8 mouse cellular contexts compared by ENCODE assay signal in genomic region chr7:34653731-34654440, GRCm38 (mm10). TPM values are rescaled to one million over a fixed set of nuclear protein-coding genes. Genes with fewer than 3 reads are reported as not detected.
DNase-seq lines count a peak whose midpoint lies in the region; ATAC-seq and TF ChIP-seq lines count a peak whose summit lies in the region.

No protein-coding gene starts in this region.

- TF ChIP-seq POLR2A in heart, adult 2 months (IDR thresholded peaks at IDR 0.05; ENCODE audit: insufficient read depth, low read depth, low read length), result no peak

- peak; percentile 40 to 51 for DNase-seq in heart, adult 2 months
- DNase-seq in heart, adult 8-10 months (ENCODE audit: low spot score), result no peak
- DNase-seq in Muller cell, postnatal 12 days (ENCODE audit: inconsistent ontology term), result peak; percentile 50
- DNase-seq in heart, postnatal 4 days, result peak; percentile 39
- peak; percentile 51 for DNase-seq in liver, embryonic 11.5 days (ENCODE audit: low spot score)

- no peaks in the 10 kb centered on the region for H3K9me3 ChIP-seq in embryonic facial prominence, embryonic 12.5 days
- no peaks in the 10 kb centered on the region for H3K9me3 ChIP-seq in liver, embryonic 11.5 days (ENCODE audit: control insufficient read depth, low read length)
- no peaks in the 10 kb centered on the region for H3K9me3 ChIP-seq in neural tube, embryonic 14.5 days (ENCODE audit: control insufficient read depth, low read length)

- peak overlapping the region; percentile 82 for H3K4me2 ChIP-seq in embryonic facial prominence, embryonic 12.5 days (replicated peaks)
- peak overlapping the region; percentile 75 for H3K4me2 ChIP-seq in liver, embryonic 11.5 days
- H3K4me2 ChIP-seq in neural tube, embryonic 14.5 days (ENCODE audit: low read depth, low read length), result peak overlapping the region; percentile 97

- intact Hi-C loops in heart, adult 2 months (cut with DNase I), result loop anchor here (5.0 to 10.0 kb wide), 2 partner anchors 262 to 389 kb away; partner anchors contain the start of gene Lsm14a

- peak overlapping the region; percentile 36; the same call in 1 of the 2 replicates for H3K27ac ChIP-seq in heart, adult 2 months
- peak overlapping the region; percentile 100 for H3K27ac ChIP-seq in embryonic facial prominence, embryonic 12.5 days
- peak overlapping the region; percentile 80 for H3K27ac ChIP-seq in liver, embryonic 11.5 days (ENCODE audit: low read depth, low read length)
- H3K27ac ChIP-seq in neural tube, embryonic 14.5 days (ENCODE audit: low read depth, low read length), result peak overlapping the region; percentile 99

- peak overlapping the region; percentile 68 for H3K9ac ChIP-seq in heart, adult 2 months (ENCODE audit: low read depth, low read length)
- peak overlapping the region; percentile 95 for H3K9ac ChIP-seq in embryonic facial prominence, embryonic 12.5 days
- peak overlapping the region; percentile 60 for H3K9ac ChIP-seq in liver, embryonic 11.5 days (ENCODE audit: low read depth, low read length)
- peak overlapping the region; percentile 96 for H3K9ac ChIP-seq in neural tube, embryonic 14.5 days (replicated peaks; ENCODE audit: low read depth, low read length)

- no peaks in the 10 kb centered on the region for H3K79me2 ChIP-seq in heart, adult 2 months (replicated peaks; ENCODE audit: control insufficient read depth, insufficient read depth, low read length)

- TF ChIP-seq CTCF in heart, adult 2 months (IDR thresholded peaks at IDR 0.05), result no peak

- H3K36me3 ChIP-seq in heart, adult 2 months (ENCODE audit: control insufficient read depth, insufficient read depth, low read length), result no peaks in the 10 kb centered on the region
- peaks cover 13% of the 10 kb centered on the region for H3K36me3 ChIP-seq in embryonic facial prominence, embryonic 12.5 days
- H3K36me3 ChIP-seq in liver, embryonic 11.5 days (ENCODE audit: control insufficient read depth, insufficient read depth, low read length), result peaks cover 9% of the 10 kb centered on the region
- peaks cover 12% of the 10 kb centered on the region for H3K36me3 ChIP-seq in neural tube, embryonic 14.5 days (ENCODE audit: control insufficient read depth, insufficient read depth, low read length)

- peak; percentile 44 for ATAC-seq in embryonic facial prominence, embryonic 12.5 days (ENCODE audit: insufficient number of reproducible peaks, insufficient read depth, low FRiP score, low TSS enrichment)
- ATAC-seq in liver, embryonic 11.5 days (replicated peaks; ENCODE audit: low FRiP score), result peak; percentile 56
- peak; percentile 42 for ATAC-seq in neural tube, embryonic 14.5 days (ENCODE audit: low read depth)
- ATAC-seq in CD4-positive, CD25-positive, alpha-beta regulatory T cell, adult 4 months, result no peak

- H3K27me3 ChIP-seq in heart, adult 2 months (ENCODE audit: control insufficient read depth, insufficient read depth, low read length), result 0 out of 2 replicates have a peak, but pooled peaks cover 1% of the 10 kb centered on the region
- no peaks in the 10 kb centered on the region for H3K27me3 ChIP-seq in embryonic facial prominence, embryonic 12.5 days
- H3K27me3 ChIP-seq in liver, embryonic 11.5 days (replicated peaks; ENCODE audit: control insufficient read depth, insufficient read depth, low read length), result peaks cover 51% of the 10 kb centered on the region
- H3K27me3 ChIP-seq in neural tube, embryonic 14.5 days (ENCODE audit: control insufficient read depth, insufficient read depth, low read length), result no peaks in the 10 kb centered on the region

- WGBS in heart, adult 2 months, result 1% methylated on average over 49 of the region's 64 CpGs
- WGBS in embryonic facial prominence, embryonic 12.5 days, result under 1% methylated on average over 55 of the region's 64 CpGs
- under 1% methylated on average over 54 of the region's 64 CpGs for WGBS in liver, embryonic 11.5 days
- under 1% methylated on average over 49 of the region's 64 CpGs for WGBS in neural tube, embryonic 14.5 days

- TF ChIP-seq EP300 in heart, adult 2 months (IDR thresholded peaks at IDR 0.05; ENCODE audit: insufficient read depth, low read depth, low read length), result no peak

- H3K4me1 ChIP-seq in heart, adult 2 months (ENCODE audit: control insufficient read depth, insufficient read depth, low read length), result no peaks in the 10 kb centered on the region
- peaks cover 22% of the 10 kb centered on the region for H3K4me1 ChIP-seq in embryonic facial prominence, embryonic 12.5 days
- H3K4me1 ChIP-seq in liver, embryonic 11.5 days (replicated peaks; ENCODE audit: control insufficient read depth, insufficient read depth, low read length), result no peaks in the 10 kb centered on the region; the same call in 1 of the 2 replicates
- H3K4me1 ChIP-seq in neural tube, embryonic 14.5 days (ENCODE audit: control insufficient read depth, insufficient read depth, low read length), result peaks cover 26% of the 10 kb centered on the region

- H3K4me3 ChIP-seq in heart, adult 2 months, result peak overlapping the region; percentile 66
- peak overlapping the region; percentile 89 for H3K4me3 ChIP-seq in embryonic facial prominence, embryonic 12.5 days
- peak overlapping the region; percentile 60 for H3K4me3 ChIP-seq in liver, embryonic 11.5 days (ENCODE audit: low read depth, low read length)
- peak overlapping the region; percentile 86 for H3K4me3 ChIP-seq in neural tube, embryonic 14.5 days (ENCODE audit: low read depth, low read length)

RNA-seq across cellular contexts. Expression of gene Kctd15, which starts 2.6 kb away (rescaled TPM):
- total RNA-seq in heart, adult 2 months (2021), result 1 to 10 TPM; 3.6 to 3.8 TPM
- polyA plus RNA-seq in heart, adult 2 months (2012; rRNA removed), result 4.1 and 5.7 TPM in 2 replicates
- total RNA-seq in heart, adult 8-10 months (2022), result 1 to 10 TPM; 2.4 to 3.9 (median 3.2) TPM
- polyA plus RNA-seq in embryonic facial prominence, embryonic 12.5 days (2016; fragmentation: Nextera tagmentation; extraction: Ambion mirVana), result 54.5 and 61.6 TPM in 2 replicates
- 1 to 10 TPM; 3.4 to 5.1 TPM for total RNA-seq in heart, postnatal 4 days (2021)
- polyA plus RNA-seq in liver, embryonic 11.5 days (2014; fragmentation: Nextera tagmentation; extraction: Ambion mirVana), result 4.3 and 4.9 TPM in 2 replicates
- polyA plus RNA-seq in neural tube, embryonic 14.5 days (2014; fragmentation: Nextera tagmentation; extraction: Ambion mirVana), result 11.8 and 22.9 TPM in 2 replicates
- polyA plus RNA-seq in CD4-positive, CD25-positive, alpha-beta regulatory T cell, adult 4 months (2017; shearing (Covaris generic)), result not detected

Comparison
In these comparisons a context has a peak if more than half of its experiments do, and no peak if none do; other contexts are left out.
1. H3K27ac ChIP-seq: peak in every context shown above with its lines; median percentile 100 in embryonic facial prominence, embryonic 12.5 days; 99 in neural tube, embryonic 14.5 days; 80 in liver, embryonic 11.5 days; 36 in heart, adult 2 months.